Mouse (Mus musculus) heart, embryonic 12.5 days (tissue): ENCODE results near the gene Oscp1. TPM values are rescaled to one million over a fixed set of nuclear protein-coding genes. Genes with fewer than 3 reads are reported as not detected.

Experiments
- ATAC-seq: fragments of 200-750 bp; cut with Nextera tagmentation; 2 replicates; pipeline ENCODE4 v1.8.0; 2017; ENCODE audit warnings: moderate TSS enrichment, moderate library complexity; ENCODE audit not compliant: insufficient number of reproducible peaks, low FRiP score
- H3K27ac ChIP-seq: fragments of 300-500 bp; sonication (generic); 2 replicates; pipeline ENCODE4 v1.5.1; 2016; ENCODE audit warnings: mild to moderate bottlenecking, moderate library complexity; ENCODE audit not compliant: poor library complexity, severe bottlenecking
- H3K27me3 ChIP-seq: fragments of 300-500 bp; sonication (generic); replicated peaks from 2 replicates; pipeline ENCODE4 v1.6.1; 2016; ENCODE audit warnings: mild to moderate bottlenecking, moderate library complexity
- H3K36me3 ChIP-seq: fragments of 300-500 bp; sonication (generic); 2 replicates; pipeline ENCODE4 v1.6.1; 2016; ENCODE audit warnings: mild to moderate bottlenecking, moderate library complexity
- H3K4me1 ChIP-seq: fragments of 300-500 bp; sonication (generic); replicated peaks from 2 replicates; pipeline ENCODE4 v1.6.1; 2016; ENCODE audit warnings: mild to moderate bottlenecking
- H3K4me2 ChIP-seq: fragments of 300-500 bp; sonication (generic); 2 replicates; pipeline ENCODE4 v1.6.1; 2016; ENCODE audit warnings: mild to moderate bottlenecking, moderate library complexity
- H3K4me3 ChIP-seq: fragments of 300-500 bp; sonication (generic); 2 replicates; pipeline ENCODE4 v1.5.1; 2016; ENCODE audit warnings: mild to moderate bottlenecking
- H3K9ac ChIP-seq: fragments of 300-500 bp; sonication (generic); 2 replicates; pipeline ENCODE4 v1.6.1; 2016; ENCODE audit warnings: mild to moderate bottlenecking, moderate library complexity
- H3K9me3 ChIP-seq: fragments of 300-500 bp; sonication (generic); replicated peaks from 2 replicates; pipeline ENCODE4 v1.6.1; 2016; ENCODE audit warnings: mild to moderate bottlenecking, moderate library complexity
- WGBS: fragments of 180-500 bp; shearing (Covaris S2); methylation state at CpG from one replicate; pipeline ENCODE4 v1.1.7; 2016; 5-methylcytosine and 5-hydroxymethylcytosine counted together
- polyA plus RNA-seq: library from polyadenylated mRNA; unstranded; fragments of >200 nt; fragmentation: Nextera tagmentation; extraction: Ambion mirVana; gene quantifications from 2 replicates; pipeline ENCODE4 v1.2.1, GENCODE M21; 2016

Gene Oscp1
- polyA plus RNA-seq, 1 experiment from 2014 or later, result 5.9 TPM

GRCm38 (mm10) chr4:126102061-126102841 is 43.9 kb downstream of the Oscp1 start:
- 0 out of 2 replicates have a peak, but pooled peaks have one; percentile 46 for ATAC-seq
- 41% methylated on average over 7 of the region's 7 CpGs for WGBS
- Histone ChIP-seq H3K9ac (peak overlapping the region; percentile 56; the same call in 1 of the 2 replicates), H3K27me3 (no peaks in the 10 kb centered on the region), H3K27ac (peak overlapping the region; percentile 94), H3K4me2 (peak overlapping the region; percentile 99), H3K9me3 (no peaks in the 10 kb centered on the region), H3K4me1 (peaks cover 64% of the 10 kb centered on the region), H3K36me3 (peaks cover 14% of the 10 kb centered on the region; the same call in 1 of the 2 replicates), H3K4me3 (no peak overlapping the region)

DNA sequence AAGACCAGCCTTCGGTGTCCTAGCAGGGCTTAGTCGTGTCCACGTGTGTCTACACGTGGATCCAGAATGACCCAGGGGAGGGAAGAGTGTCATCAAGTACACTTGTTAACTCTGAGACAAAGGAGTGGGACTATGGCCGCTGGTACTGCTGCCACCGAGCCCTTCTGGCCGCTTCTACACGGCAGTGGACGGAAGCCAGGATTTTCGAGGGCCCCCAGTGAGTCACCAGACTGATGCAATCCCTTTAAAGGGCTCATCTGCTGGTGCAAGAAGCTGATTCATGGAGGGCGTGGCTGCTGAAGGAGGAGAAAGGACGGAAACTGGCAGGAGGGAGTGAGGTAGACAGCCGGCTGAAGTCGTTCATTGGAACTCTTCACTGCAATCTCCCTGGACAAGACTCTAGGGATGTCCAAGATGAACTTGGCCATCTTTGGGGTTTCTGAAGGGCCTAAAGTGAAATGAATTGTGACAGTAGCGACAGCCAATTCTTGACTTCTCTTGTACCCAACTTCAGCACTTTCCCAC is 44.8 kb downstream of the Oscp1 start:
- no peaks in the 10 kb centered on the region for H3K9me3 ChIP-seq
- H3K4me3 ChIP-seq, result peak overlapping the region; percentile 81
- peaks cover 66% of the 10 kb centered on the region for H3K4me1 ChIP-seq
- ATAC-seq, result peak; percentile 85
- no peaks in the 10 kb centered on the region for H3K27me3 ChIP-seq
- H3K27ac ChIP-seq, result peak overlapping the region; percentile 94
- peak overlapping the region; percentile 99 for H3K4me2 ChIP-seq
- WGBS, result 1% methylated on average over 15 of the region's 15 CpGs
- H3K36me3 ChIP-seq, result peaks cover 12% of the 10 kb centered on the region; the same call in 1 of the 2 replicates
- peak overlapping the region; percentile 56 for H3K9ac ChIP-seq

DNA sequence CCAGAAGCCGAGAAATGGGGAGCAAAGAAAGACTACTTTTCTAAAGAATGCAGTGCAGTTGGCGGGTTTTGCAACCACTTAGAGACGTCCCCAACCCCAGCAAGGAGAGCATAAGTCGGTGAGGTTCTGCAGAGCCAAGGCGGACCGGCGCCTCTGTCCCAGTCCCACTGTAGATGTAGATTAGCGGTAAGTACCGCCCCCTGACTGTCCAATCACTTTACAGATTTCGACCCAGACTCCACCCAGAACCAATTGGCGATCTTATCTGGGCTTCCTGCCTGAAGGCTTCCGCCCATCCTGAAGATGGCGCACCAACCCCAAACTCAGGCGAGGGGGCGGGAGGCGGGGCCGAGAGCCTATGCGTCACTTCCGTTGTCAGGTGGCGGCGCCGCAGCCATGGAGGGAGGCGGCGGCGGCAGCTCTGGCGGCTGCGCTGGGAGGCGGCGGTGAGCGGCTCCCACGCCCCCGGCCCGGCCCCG is 45.3 kb downstream of the Oscp1 start, which contains the start of gene Stk40:
Gene Stk40, plus strand, starts transcription at position 368 of the 479 bp plus-strand sequence.
- peak within 1 kb of the TSS; percentile 99 for H3K4me2 ChIP-seq
- H3K9ac ChIP-seq, result peak within 1 kb of the TSS; percentile 92
- H3K9me3 ChIP-seq, result no peaks in the 10 kb centered on the region
- ATAC-seq, result peak; percentile 92
- H3K27me3 ChIP-seq, result no peaks in the 10 kb centered on the region
- WGBS, result 1% methylated on average over 32 of the region's 34 CpGs
- peaks cover 7% of the 10 kb centered on the region; the same call in 1 of the 2 replicates for H3K36me3 ChIP-seq
- H3K27ac ChIP-seq, result peak within 1 kb of the TSS; percentile 94
- H3K4me3 ChIP-seq, result peak within 1 kb of the TSS; percentile 81
- H3K4me1 ChIP-seq, result peaks cover 72% of the 10 kb centered on the region

- ATAC-seq, result peak; percentile 5; the same call in 1 of the 2 replicates
- peaks cover 4% of the 10 kb centered on the region; the same call in 1 of the 2 replicates for H3K36me3 ChIP-seq
- H3K9me3 ChIP-seq, result no peaks in the 10 kb centered on the region
- peaks cover 73% of the 10 kb centered on the region for H3K4me1 ChIP-seq
- H3K4me2 ChIP-seq, result peak overlapping the region; percentile 99
- peak overlapping the region; percentile 92 for H3K9ac ChIP-seq
- H3K27me3 ChIP-seq, result no peaks in the 10 kb centered on the region
- peak overlapping the region; percentile 94 for H3K27ac ChIP-seq
- WGBS, result 1% methylated on average over 34 of the region's 34 CpGs
- peak overlapping the region; percentile 81 for H3K4me3 ChIP-seq
These were observed 46.1 kb downstream of the Oscp1 start for GRCm38 (mm10) chr4:126104261-126105075.

DNA sequence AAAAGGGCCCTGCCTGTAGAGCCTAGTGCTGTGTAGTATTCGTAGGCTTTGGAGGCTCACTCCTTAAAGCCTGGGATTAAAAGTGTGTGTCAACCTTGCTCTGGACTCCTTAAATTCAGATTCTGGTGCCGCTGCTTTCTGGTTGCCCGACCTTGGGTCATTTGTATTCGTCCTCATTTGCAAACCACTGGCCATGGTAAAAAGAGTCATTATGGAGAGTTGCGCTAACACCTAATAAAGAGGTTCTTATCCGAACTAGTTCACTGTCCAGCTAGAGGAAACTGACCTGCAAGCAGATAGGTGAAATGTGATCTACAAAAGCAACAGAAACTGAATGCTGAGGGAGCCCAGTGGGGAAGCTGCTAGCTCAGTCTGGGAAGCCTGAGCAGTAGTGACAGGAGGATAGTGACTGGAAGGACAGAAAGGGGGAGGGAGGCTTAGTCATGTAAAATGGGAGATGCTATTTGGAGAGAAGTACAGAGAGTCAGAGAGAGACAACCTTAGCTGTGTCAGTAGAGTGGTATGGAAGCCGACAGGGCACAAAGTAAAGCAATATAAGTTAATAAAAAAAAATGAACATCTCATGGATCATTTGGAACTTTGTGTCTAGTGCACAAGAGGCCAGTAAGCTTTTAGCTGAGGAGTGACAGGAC is 46.9 kb downstream of the Oscp1 start:
- no peak overlapping the region for H3K27ac ChIP-seq
- H3K9ac ChIP-seq, result no peak overlapping the region
- no peak for ATAC-seq
- H3K9me3 ChIP-seq, result no peaks in the 10 kb centered on the region
- H3K4me3 ChIP-seq, result peak overlapping the region; percentile 81
- peaks cover 4% of the 10 kb centered on the region; the same call in 1 of the 2 replicates for H3K36me3 ChIP-seq
- H3K4me1 ChIP-seq, result peaks cover 73% of the 10 kb centered on the region
- WGBS, result 61% methylated on average over 7 of the region's 7 CpGs
- H3K27me3 ChIP-seq, result no peaks in the 10 kb centered on the region
- peak overlapping the region; percentile 99 for H3K4me2 ChIP-seq

GRCm38 (mm10) chr4:126108061-126108740 is 49.8 kb downstream of the Oscp1 start:
- peak overlapping the region; percentile 60 for H3K9ac ChIP-seq
- H3K27me3 ChIP-seq, result no peaks in the 10 kb centered on the region
- no peak overlapping the region for H3K4me3 ChIP-seq
- no peak for ATAC-seq
- peaks cover 82% of the 10 kb centered on the region for H3K4me1 ChIP-seq
- peak overlapping the region; percentile 94 for H3K27ac ChIP-seq
- WGBS, result 56% methylated on average over 8 of the region's 8 CpGs
- H3K9me3 ChIP-seq, result no peaks in the 10 kb centered on the region
- H3K36me3 ChIP-seq, result no peaks in the 10 kb centered on the region
- peak overlapping the region; percentile 14 for H3K4me2 ChIP-seq

DNA sequence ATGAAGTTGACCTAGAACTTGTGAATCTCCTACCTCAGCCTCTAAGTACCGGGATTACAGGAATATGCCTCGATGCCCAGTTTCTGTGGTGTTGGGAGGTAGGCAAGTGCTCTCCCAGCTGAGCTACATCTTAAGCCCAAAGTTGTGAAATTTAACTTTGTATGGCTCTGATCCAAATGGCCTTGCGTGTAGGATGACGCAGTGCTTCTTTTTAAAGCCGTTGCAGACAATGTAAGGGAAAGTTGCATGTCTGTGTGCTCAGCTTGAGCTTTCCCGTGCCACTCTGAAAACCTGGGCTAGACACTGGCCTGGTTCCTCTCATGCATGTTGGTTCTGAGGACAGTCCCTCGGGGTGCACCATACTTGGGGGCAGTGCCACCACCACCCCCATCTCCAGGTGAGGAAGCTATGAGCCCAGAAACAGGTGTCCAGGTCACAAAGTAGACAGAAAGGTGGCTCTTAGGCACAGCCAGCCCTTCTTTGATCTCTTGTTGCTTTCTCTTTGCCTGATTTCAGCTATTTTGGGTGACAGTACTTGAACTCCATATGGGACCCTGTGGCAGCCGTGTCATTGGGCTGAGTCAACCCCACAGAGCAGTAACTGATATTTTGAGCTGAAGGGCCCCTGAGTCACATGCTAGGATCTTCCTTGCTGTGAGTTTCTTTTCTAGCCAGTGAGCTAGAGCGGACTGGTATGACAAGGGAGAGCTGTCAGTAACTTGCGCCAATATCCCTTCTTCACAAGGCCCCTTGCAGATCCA is 51.4 kb downstream of the Oscp1 start:
- peaks cover 86% of the 10 kb centered on the region for H3K4me1 ChIP-seq
- peak overlapping the region; percentile 53 for H3K9ac ChIP-seq
- no peak overlapping the region for H3K4me3 ChIP-seq
- H3K4me2 ChIP-seq, result peak overlapping the region; percentile 38
- no peaks in the 10 kb centered on the region for H3K27me3 ChIP-seq
- 60% methylated on average over 10 of the region's 10 CpGs for WGBS
- no peaks in the 10 kb centered on the region for H3K36me3 ChIP-seq
- ATAC-seq, result peak; percentile 2; the same call in 1 of the 2 replicates
- peak overlapping the region; percentile 94 for H3K27ac ChIP-seq
- no peaks in the 10 kb centered on the region for H3K9me3 ChIP-seq

DNA sequence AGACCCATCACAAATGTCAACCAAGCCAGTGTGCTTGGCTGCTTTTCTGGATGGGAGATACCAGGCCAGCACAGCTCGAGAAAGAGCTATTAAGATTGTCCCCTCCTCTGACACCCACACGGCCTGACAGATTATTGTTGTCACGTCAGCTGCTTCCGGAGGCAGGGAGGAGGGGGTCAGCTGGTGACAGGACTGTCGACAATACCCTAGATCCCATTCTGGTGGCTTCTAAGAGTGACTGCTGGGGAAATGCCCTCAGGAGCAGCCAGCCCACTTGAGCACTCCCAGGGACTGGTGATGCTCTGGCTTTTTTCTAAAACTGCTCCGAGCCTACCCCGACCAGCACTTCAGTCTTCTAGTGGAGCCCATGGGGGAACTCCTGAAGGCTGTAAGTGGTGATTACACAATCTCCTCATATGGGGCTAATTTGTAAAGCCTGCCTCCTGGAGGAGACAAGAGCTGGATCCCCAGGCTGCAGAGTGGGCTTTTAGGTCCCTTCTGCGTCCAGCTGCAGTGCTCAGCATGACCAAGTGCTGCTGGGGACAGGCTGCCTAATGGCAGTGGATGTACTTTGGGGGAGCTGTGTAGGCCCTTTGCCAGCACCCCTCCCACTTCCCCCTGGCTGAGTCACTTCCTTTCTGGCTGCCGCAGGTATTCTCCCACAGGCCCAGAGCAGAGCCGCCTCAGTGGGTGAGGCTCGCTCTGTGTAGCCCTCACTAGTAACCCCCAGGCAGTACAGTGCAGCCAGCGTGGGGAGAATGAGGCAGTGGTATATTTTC is 52.2 kb downstream of the Oscp1 start:
- Histone ChIP-seq H3K27me3 (no peaks in the 10 kb centered on the region), H3K4me3 (peak overlapping the region; percentile 7; the same call in 1 of the 2 replicates), H3K9ac (peak overlapping the region; percentile 53), H3K9me3 (no peaks in the 10 kb centered on the region), H3K4me1 (peaks cover 85% of the 10 kb centered on the region), H3K4me2 (peak overlapping the region; percentile 38), H3K36me3 (no peaks in the 10 kb centered on the region), H3K27ac (peak overlapping the region; percentile 94)
- ATAC-seq, result peak; percentile 78
- WGBS, result 2% methylated on average over 12 of the region's 12 CpGs

DNA sequence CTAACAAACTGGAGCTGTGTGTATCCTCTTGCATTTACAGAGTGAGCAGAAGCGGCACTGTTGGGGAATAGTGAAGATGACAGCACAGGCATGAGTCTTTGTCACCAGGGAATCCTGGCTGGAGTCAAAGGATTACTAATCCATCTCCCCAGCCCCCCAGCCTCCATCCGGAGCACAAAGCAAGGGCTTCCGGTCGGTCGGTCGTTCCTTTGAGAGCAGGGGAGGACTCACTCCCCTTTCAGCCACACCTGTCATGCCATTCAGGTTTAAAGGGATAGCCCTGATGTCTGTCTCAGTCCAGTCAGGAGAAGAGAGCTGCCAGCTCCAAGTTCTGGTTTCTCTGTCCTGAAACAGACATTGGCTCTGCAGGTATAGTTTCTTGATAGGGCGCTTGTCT is 52.8 kb downstream of the Oscp1 start:
- Histone ChIP-seq H3K4me1 (peaks cover 85% of the 10 kb centered on the region), H3K4me3 (peak overlapping the region; percentile 7; the same call in 1 of the 2 replicates), H3K36me3 (no peaks in the 10 kb centered on the region), H3K9ac (peak overlapping the region; percentile 51), H3K27ac (peak overlapping the region; percentile 94), H3K9me3 (no peaks in the 10 kb centered on the region), H3K4me2 (peak overlapping the region; percentile 38), H3K27me3 (no peaks in the 10 kb centered on the region)
- ATAC-seq, result peak; percentile 7; the same call in 1 of the 2 replicates
- 19% methylated on average over 7 of the region's 7 CpGs for WGBS
